Mouse (Mus musculus): ENCODE results near the gene Ak7. TPM values are rescaled to one million over a fixed set of nuclear protein-coding genes. Genes with fewer than 3 reads are reported as not detected.

Ak7 gene
- polyA plus RNA-seq, 1 experiment from 2014 or later: 0.08 TPM

DNA sequence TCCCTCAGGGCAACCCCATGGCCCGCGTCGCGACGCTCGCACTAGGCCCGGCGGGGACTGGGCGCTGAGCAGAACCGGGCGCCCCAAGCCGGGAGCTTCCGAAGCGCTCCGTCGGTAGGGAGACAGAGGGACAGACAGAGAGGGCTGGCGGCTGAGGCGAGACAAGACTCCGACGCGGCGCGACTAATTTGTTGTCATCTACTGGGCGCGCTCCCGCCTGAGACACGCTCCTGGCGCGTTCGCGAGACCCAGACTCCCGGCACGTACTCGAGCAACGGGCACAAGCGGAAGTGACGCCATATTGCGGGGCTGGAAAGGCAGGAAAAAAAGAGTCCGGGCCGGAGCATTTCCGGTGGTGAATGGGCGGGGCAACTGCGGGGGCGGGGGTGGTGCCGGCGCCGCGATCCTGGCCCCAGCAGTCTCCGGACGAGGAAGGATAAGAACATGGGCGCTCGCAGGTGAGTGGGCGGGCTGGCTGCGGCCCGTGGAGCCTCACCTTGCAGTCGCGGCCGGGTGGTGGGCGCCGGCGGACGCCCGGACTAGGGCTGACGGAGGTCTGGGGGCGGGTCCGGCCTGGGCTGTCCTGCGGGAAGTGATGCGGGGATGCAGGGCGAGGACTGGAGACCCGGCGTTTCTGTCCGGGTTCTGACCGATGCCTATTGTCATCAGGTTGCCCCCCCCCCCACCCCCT lies 20.6 kb upstream of the Ak7 start, which contains the start of gene Atg2b:
Gene Atg2b (minus strand): TSS at position 211 of the 691 bp plus-strand sequence.
- WGBS: under 1% methylated on average over 72 of the region's 73 CpGs
- Histone ChIP-seq H3K36me3 (ENCODE audit: control insufficient read depth, insufficient read depth, low read length) (peaks cover 4% of the 10 kb centered on the region; the same call in 1 of the 2 replicates), H3K27ac (replicated peaks) (peak within 1 kb of the TSS; percentile 96), H3K4me2 (replicated peaks; ENCODE audit: low read depth) (peak within 1 kb of the TSS; percentile 98), H3K4me1 (replicated peaks; ENCODE audit: control insufficient read depth, insufficient read depth) (peaks cover 3% of the 10 kb centered on the region; the same call in 1 of the 2 replicates), H3K9me3 (ENCODE audit: control insufficient read depth, low read length) (no peaks in the 10 kb centered on the region), H3K27me3 (ENCODE audit: control insufficient read depth, insufficient read depth, low read length) (no peaks in the 10 kb centered on the region), H3K9ac (ENCODE audit: low read length) (peak within 1 kb of the TSS; percentile 95), H3K4me3 (ENCODE audit: low read depth, low read length) (peak within 1 kb of the TSS; percentile 94)
- peak; percentile 90 for ATAC-seq (ENCODE audit: low FRiP score, low TSS enrichment)
- no peak for TF ChIP-seq EP300 (optimal IDR thresholded peaks at IDR 0.05)
- no peak for TF ChIP-seq CTCF (IDR thresholded peaks at IDR 0.05; ENCODE audit: low read depth)
- DNase-seq (ENCODE audit: low spot score): peak; percentile 97

DNA sequence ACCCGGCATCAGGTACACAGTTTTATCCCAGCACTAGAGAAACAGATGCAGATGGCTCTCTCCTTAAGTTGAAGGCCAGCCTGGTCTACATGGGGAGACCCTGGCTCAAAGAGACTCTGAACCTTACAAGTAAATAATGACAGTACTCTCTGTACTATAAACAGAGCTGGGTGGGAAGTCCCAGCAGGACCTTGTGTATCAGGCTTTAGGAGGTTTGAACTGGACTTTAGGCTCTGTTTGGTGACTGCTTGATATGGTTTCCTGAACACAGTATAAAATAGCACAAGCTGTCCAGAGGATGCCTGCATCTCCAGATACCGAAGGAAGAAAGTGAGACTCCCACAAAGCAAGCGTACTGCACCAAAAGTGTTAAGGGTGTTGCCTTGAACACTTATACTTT lies 19.0 kb upstream of the Ak7 start:
- H3K4me1 ChIP-seq (replicated peaks; ENCODE audit: control insufficient read depth, insufficient read depth): peaks cover 3% of the 10 kb centered on the region; the same call in 1 of the 2 replicates
- TF ChIP-seq CTCF (IDR thresholded peaks at IDR 0.05; ENCODE audit: low read depth) (no peak), EP300 (optimal IDR thresholded peaks at IDR 0.05) (no peak)
- no peak for ATAC-seq (ENCODE audit: low FRiP score, low TSS enrichment)
- no peak overlapping the region for H3K4me2 ChIP-seq (replicated peaks; ENCODE audit: low read depth)
- 85% methylated on average over 3 of the region's 3 CpGs for WGBS
- DNase-seq (ENCODE audit: low spot score): no peak
- H3K27me3 ChIP-seq (ENCODE audit: control insufficient read depth, insufficient read depth, low read length): no peaks in the 10 kb centered on the region
- H3K9me3 ChIP-seq (ENCODE audit: control insufficient read depth, low read length): no peaks in the 10 kb centered on the region
- no peak overlapping the region for H3K4me3 ChIP-seq (ENCODE audit: low read depth, low read length)
- H3K9ac ChIP-seq (ENCODE audit: low read length): no peak overlapping the region
- H3K27ac ChIP-seq (replicated peaks): 0 out of 2 replicates have a peak overlapping the region, but pooled peaks have one; percentile 30
- peaks cover 4% of the 10 kb centered on the region; the same call in 1 of the 2 replicates for H3K36me3 ChIP-seq (ENCODE audit: control insufficient read depth, insufficient read depth, low read length)

GRCm38 (mm10) chr12:105687416-105687815 lies 18.4 kb upstream of the Ak7 start:
- H3K27me3 ChIP-seq (ENCODE audit: control insufficient read depth, insufficient read depth, low read length): no peaks in the 10 kb centered on the region
- DNase-seq (ENCODE audit: low spot score) (peak; percentile 23), ATAC-seq (ENCODE audit: low FRiP score, low TSS enrichment) (no peak)
- peaks cover 3% of the 10 kb centered on the region; the same call in 1 of the 2 replicates for H3K4me1 ChIP-seq (replicated peaks; ENCODE audit: control insufficient read depth, insufficient read depth)
- H3K4me2 ChIP-seq (replicated peaks; ENCODE audit: low read depth): no peak overlapping the region
- TF ChIP-seq EP300 (optimal IDR thresholded peaks at IDR 0.05) (no peak), CTCF (IDR thresholded peaks at IDR 0.05; ENCODE audit: low read depth) (no peak)
- 0 out of 2 replicates have a peak overlapping the region, but pooled peaks have one; percentile 13 for H3K27ac ChIP-seq (replicated peaks)
- WGBS: 68% methylated on average over 4 of the region's 4 CpGs
- no peaks in the 10 kb centered on the region for H3K9me3 ChIP-seq (ENCODE audit: control insufficient read depth, low read length)
- H3K4me3 ChIP-seq (ENCODE audit: low read depth, low read length): no peak overlapping the region
- peaks cover 4% of the 10 kb centered on the region; the same call in 1 of the 2 replicates for H3K36me3 ChIP-seq (ENCODE audit: control insufficient read depth, insufficient read depth, low read length)
- no peak overlapping the region for H3K9ac ChIP-seq (ENCODE audit: low read length)

DNA sequence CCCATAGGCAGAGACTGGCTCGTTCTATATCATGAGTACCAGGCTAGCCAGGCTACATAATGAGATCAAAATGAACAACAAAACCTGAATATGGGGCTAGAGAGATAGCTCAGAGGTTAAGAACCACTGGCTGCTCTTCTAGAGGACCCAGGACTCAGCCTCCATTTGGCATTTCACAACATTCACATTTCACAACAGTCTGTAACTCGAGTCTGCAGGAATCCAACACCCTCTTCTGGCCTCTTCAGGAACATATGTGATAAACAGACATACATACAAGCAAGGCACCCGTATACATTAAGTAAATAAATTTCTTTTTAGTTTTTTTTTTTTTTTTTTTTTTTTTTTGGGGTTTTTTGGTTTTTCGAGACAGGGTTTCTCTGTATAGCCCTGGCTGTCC lies 17.2 kb upstream of the Ak7 start:
- H3K27ac ChIP-seq (replicated peaks): no peak overlapping the region
- 77% methylated on average over 3 of the region's 4 CpGs for WGBS
- DNase-seq (ENCODE audit: low spot score): no peak

GRCm38 (mm10) chr12:105689435-105689834 lies 16.3 kb upstream of the Ak7 start:
- H3K36me3 ChIP-seq (ENCODE audit: control insufficient read depth, insufficient read depth, low read length): peaks cover 4% of the 10 kb centered on the region; the same call in 1 of the 2 replicates
- no peaks in the 10 kb centered on the region for H3K9me3 ChIP-seq (ENCODE audit: control insufficient read depth, low read length)
- DNase-seq (ENCODE audit: low spot score) (no peak), ATAC-seq (ENCODE audit: low FRiP score, low TSS enrichment) (no peak)
- H3K4me3 ChIP-seq (ENCODE audit: low read depth, low read length): no peak overlapping the region
- WGBS: 91% methylated on average over 13 of the region's 13 CpGs
- TF ChIP-seq CTCF (IDR thresholded peaks at IDR 0.05; ENCODE audit: low read depth) (no peak), EP300 (optimal IDR thresholded peaks at IDR 0.05) (no peak)
- H3K27ac ChIP-seq (replicated peaks): no peak overlapping the region
- no peaks in the 10 kb centered on the region for H3K4me1 ChIP-seq (replicated peaks; ENCODE audit: control insufficient read depth, insufficient read depth)
- no peaks in the 10 kb centered on the region for H3K27me3 ChIP-seq (ENCODE audit: control insufficient read depth, insufficient read depth, low read length)
- no peak overlapping the region for H3K4me2 ChIP-seq (replicated peaks; ENCODE audit: low read depth)
- no peak overlapping the region for H3K9ac ChIP-seq (ENCODE audit: low read length)

More for the DNA sequence above, 17.2 kb upstream of the Ak7 start:
- H3K9ac ChIP-seq (ENCODE audit: low read length): no peak overlapping the region
- no peaks in the 10 kb centered on the region for H3K9me3 ChIP-seq (ENCODE audit: control insufficient read depth, low read length)
- peaks cover under 1% of the 10 kb centered on the region; the same call in 1 of the 2 replicates for H3K4me1 ChIP-seq (replicated peaks; ENCODE audit: control insufficient read depth, insufficient read depth)
- peaks cover 4% of the 10 kb centered on the region; the same call in 1 of the 2 replicates for H3K36me3 ChIP-seq (ENCODE audit: control insufficient read depth, insufficient read depth, low read length)
- TF ChIP-seq EP300 (optimal IDR thresholded peaks at IDR 0.05) (no peak), CTCF (IDR thresholded peaks at IDR 0.05; ENCODE audit: low read depth) (no peak)
- no peak for ATAC-seq (ENCODE audit: low FRiP score, low TSS enrichment)
- no peak overlapping the region for H3K4me2 ChIP-seq (replicated peaks; ENCODE audit: low read depth)
- no peak overlapping the region for H3K4me3 ChIP-seq (ENCODE audit: low read depth, low read length)
- no peaks in the 10 kb centered on the region for H3K27me3 ChIP-seq (ENCODE audit: control insufficient read depth, insufficient read depth, low read length)

DNA sequence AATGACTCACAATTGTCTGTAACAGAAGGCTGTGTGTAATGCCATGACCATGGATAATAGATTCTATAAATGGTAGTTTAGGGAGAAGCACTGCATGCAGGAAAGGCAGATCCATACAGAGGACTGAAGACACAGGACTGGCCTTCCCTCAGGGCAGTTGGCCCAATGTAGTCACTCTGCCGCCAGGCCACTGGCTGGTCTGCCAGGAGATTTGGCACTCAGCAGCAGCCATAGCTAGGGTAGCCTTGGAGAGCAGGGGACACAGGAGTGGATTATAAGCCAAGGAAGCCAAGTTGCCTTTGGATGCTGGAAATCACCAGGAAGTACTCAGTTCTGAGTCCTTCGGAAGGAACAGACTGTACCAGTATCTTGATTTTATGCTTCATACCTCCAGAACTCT lies 11.8 kb upstream of the Ak7 start:
- no peaks in the 10 kb centered on the region for H3K27me3 ChIP-seq (ENCODE audit: control insufficient read depth, insufficient read depth, low read length)
- H3K4me1 ChIP-seq (replicated peaks; ENCODE audit: control insufficient read depth, insufficient read depth): no peaks in the 10 kb centered on the region
- H3K36me3 ChIP-seq (ENCODE audit: control insufficient read depth, insufficient read depth, low read length): peaks cover 4% of the 10 kb centered on the region; the same call in 1 of the 2 replicates
- ATAC-seq (ENCODE audit: low FRiP score, low TSS enrichment) (no peak), DNase-seq (ENCODE audit: low spot score) (no peak)
- WGBS: 98% methylated on average over 2 of the region's 2 CpGs
- no peak overlapping the region for H3K4me3 ChIP-seq (ENCODE audit: low read depth, low read length)
- no peaks in the 10 kb centered on the region for H3K9me3 ChIP-seq (ENCODE audit: control insufficient read depth, low read length)
- H3K4me2 ChIP-seq (replicated peaks; ENCODE audit: low read depth): no peak overlapping the region
- H3K9ac ChIP-seq (ENCODE audit: low read length): no peak overlapping the region
- no peak for TF ChIP-seq EP300 (optimal IDR thresholded peaks at IDR 0.05)
- TF ChIP-seq CTCF (IDR thresholded peaks at IDR 0.05; ENCODE audit: low read depth): no peak
- no peak overlapping the region for H3K27ac ChIP-seq (replicated peaks)

All from stomach, postnatal 0 days (tissue).